Mouse (Mus musculus) heart, embryonic 11.5 days (tissue): Measurements from ENCODE around the gene Olfr765. TPM values are rescaled to one million over a fixed set of nuclear protein-coding genes. Genes with fewer than 3 reads are reported as not detected.
"Not testable (repeated sequence)": the region's sequence is repeated elsewhere in the genome, so short reads cannot be mapped to it uniquely, and the experiment has no call there.

Source experiments
- ATAC-seq: fragments of 200-750 bp; cut with Nextera tagmentation; replicated peaks from 2 replicates; pipeline ENCODE4 v1.8.0; 2017; ENCODE audit warnings: moderate library complexity; ENCODE audit not compliant: insufficient number of reproducible peaks, low FRiP score, low TSS enrichment
- H3K27ac ChIP-seq: fragments of 300-500 bp; sonication (generic); 2 replicates; pipeline ENCODE4 v1.5.1; 2014; ENCODE audit warnings: mild to moderate bottlenecking, low read depth, low read length
- H3K27me3 ChIP-seq: fragments of 300-500 bp; sonication (generic); 2 replicates; pipeline ENCODE4 v1.6.1; 2014; ENCODE audit warnings: mild to moderate bottlenecking, low read length, mixed read lengths; ENCODE audit not compliant: control insufficient read depth, insufficient read depth
- H3K36me3 ChIP-seq: fragments of 300-500 bp; sonication (generic); 2 replicates; pipeline ENCODE4 v1.6.1; 2014; ENCODE audit warnings: mild to moderate bottlenecking, low read length, moderate library complexity, mixed read lengths; ENCODE audit not compliant: control insufficient read depth, insufficient read depth
- H3K4me1 ChIP-seq: fragments of 300-500 bp; sonication (generic); 2 replicates; pipeline ENCODE4 v1.6.1; 2014; ENCODE audit warnings: low read length; ENCODE audit not compliant: control insufficient read depth, insufficient read depth
- H3K4me2 ChIP-seq: fragments of 300-500 bp; sonication (generic); 2 replicates; pipeline ENCODE4 v1.6.1; 2014; ENCODE audit warnings: mild to moderate bottlenecking, moderate library complexity
- H3K4me3 ChIP-seq: fragments of 300-500 bp; sonication (generic); 2 replicates; pipeline ENCODE4 v1.5.1; 2014; ENCODE audit warnings: low read depth, low read length
- H3K9ac ChIP-seq: fragments of 300-500 bp; sonication (generic); 2 replicates; pipeline ENCODE4 v1.6.1; 2014; ENCODE audit warnings: mild to moderate bottlenecking, low read depth, low read length, moderate library complexity
- H3K9me3 ChIP-seq: fragments of 300-500 bp; sonication (generic); replicated peaks from 2 replicates; pipeline ENCODE4 v1.6.1; 2016; ENCODE audit warnings: low read length; ENCODE audit not compliant: control insufficient read depth
- WGBS: fragments of 180-500 bp; shearing (Covaris S2); extraction: QIAGEN DNeasy Blood & Tissue Kit; methylation state at CpG from one replicate; pipeline ENCODE4 v1.1.7; 2014; ENCODE audit not compliant: insufficient replicate concordance; 5-methylcytosine and 5-hydroxymethylcytosine counted together
- polyA plus RNA-seq: library from polyadenylated mRNA; unstranded; fragments of >200 nt; fragmentation: Nextera tagmentation; extraction: Ambion mirVana; gene quantifications from 2 replicates; pipeline ENCODE4 v1.2.1, GENCODE M21; 2014

Olfr765 gene
- not detected in 2 replicates for polyA plus RNA-seq

- not testable (repeated sequence) for H3K4me1 ChIP-seq, H3K9ac ChIP-seq, H3K9me3 ChIP-seq, H3K4me2 ChIP-seq, H3K36me3 ChIP-seq, H3K4me3 ChIP-seq, H3K27me3 ChIP-seq, ATAC-seq, H3K27ac ChIP-seq
These were observed at the start of gene Olfr765 for GRCm38 (mm10) chr10:129049898-129050297. Gene Olfr765 (minus strand): TSS chr10:129049998.

- no peaks in the 10 kb centered on the region for H3K9me3 ChIP-seq
- no peak within 1 kb of the TSS for H3K4me2 ChIP-seq
- no peak within 1 kb of the TSS for H3K4me3 ChIP-seq
- no peaks in the 10 kb centered on the region for H3K36me3 ChIP-seq
- WGBS: 76% methylated on average over 1 of the region's 1 CpGs
- H3K27ac ChIP-seq: no peak within 1 kb of the TSS
- H3K4me1 ChIP-seq: no peaks in the 10 kb centered on the region
- no peak within 1 kb of the TSS for H3K9ac ChIP-seq
- H3K27me3 ChIP-seq: no peaks in the 10 kb centered on the region
- ATAC-seq: no peak
These were observed 49.5 kb upstream of the Olfr765 start, which contains the start of gene Olfr768 for GRCm38 (mm10) chr10:129099275-129099674. Gene Olfr768 (minus strand): TSS chr10:129099375.

- H3K4me2 ChIP-seq, H3K27ac ChIP-seq, H3K4me3 ChIP-seq, H3K36me3 ChIP-seq, H3K9ac ChIP-seq, ATAC-seq, H3K9me3 ChIP-seq, H3K27me3 ChIP-seq, H3K4me1 ChIP-seq: not testable (repeated sequence)
These were observed 33.0 kb upstream of the Olfr765 start, which contains the start of gene Olfr767 for GRCm38 (mm10) chr10:129082810-129083209. Gene Olfr767 (minus strand): TSS chr10:129082910.

GRCm38 (mm10) chr10:129068877-129069276 is 19.1 kb upstream of the Olfr765 start, which contains the start of gene Olfr766-ps1:
Gene Olfr766-ps1 (minus strand): TSS chr10:129068977.
- Histone ChIP-seq H3K4me1 (no peaks in the 10 kb centered on the region), H3K27ac (no peak within 1 kb of the TSS), H3K36me3 (no peaks in the 10 kb centered on the region), H3K9ac (no peak within 1 kb of the TSS), H3K4me3 (no peak within 1 kb of the TSS), H3K27me3 (no peaks in the 10 kb centered on the region), H3K9me3 (no peaks in the 10 kb centered on the region), H3K4me2 (no peak within 1 kb of the TSS)
- ATAC-seq: no peak
- WGBS: 75% methylated on average over 2 of the region's 2 CpGs

- Histone ChIP-seq H3K27me3 (no peaks in the 10 kb centered on the region), H3K4me2 (no peak within 1 kb of the TSS), H3K27ac (no peak within 1 kb of the TSS), H3K36me3 (no peaks in the 10 kb centered on the region), H3K4me3 (no peak within 1 kb of the TSS), H3K9me3 (no peaks in the 10 kb centered on the region), H3K9ac (no peak within 1 kb of the TSS), H3K4me1 (no peaks in the 10 kb centered on the region)
- ATAC-seq: no peak
- 71% methylated on average over 3 of the region's 3 CpGs for WGBS
These were observed 10.0 kb downstream of the Olfr765 start, which contains the start of gene Olfr764-ps1 for GRCm38 (mm10) chr10:129039796-129040195. Gene Olfr764-ps1 (minus strand): TSS chr10:129039896.

- Histone ChIP-seq H3K27me3 (no peaks in the 10 kb centered on the region), H3K4me1 (no peaks in the 10 kb centered on the region), H3K36me3 (no peaks in the 10 kb centered on the region), H3K9me3 (no peaks in the 10 kb centered on the region), H3K4me2 (no peak overlapping the region), H3K9ac (no peak overlapping the region), H3K4me3 (no peak overlapping the region), H3K27ac (no peak overlapping the region)
- ATAC-seq: no peak
- WGBS: 67% methylated on average over 2 of the region's 2 CpGs
These were observed 21.5 kb downstream of the Olfr765 start for GRCm38 (mm10) chr10:129028343-129028742.

- 55% methylated on average over 3 of the region's 3 CpGs for WGBS
- H3K27me3 ChIP-seq: no peaks in the 10 kb centered on the region
- no peak overlapping the region for H3K4me2 ChIP-seq
- H3K9me3 ChIP-seq: no peaks in the 10 kb centered on the region
- no peak overlapping the region for H3K4me3 ChIP-seq
- no peak overlapping the region for H3K9ac ChIP-seq
- ATAC-seq: no peak
- H3K27ac ChIP-seq: no peak overlapping the region
- no peaks in the 10 kb centered on the region for H3K36me3 ChIP-seq
- no peaks in the 10 kb centered on the region for H3K4me1 ChIP-seq
These were observed 23.7 kb downstream of the Olfr765 start for GRCm38 (mm10) chr10:129026018-129026662.

- ATAC-seq: no peak
- no peak overlapping the region for H3K9ac ChIP-seq
These were observed 26.5 kb downstream of the Olfr765 start for GRCm38 (mm10) chr10:129023319-129023718.

GRCm38 (mm10) chr10:129014477-129014876 is 35.3 kb downstream of the Olfr765 start:
- Histone ChIP-seq H3K9me3 (no peaks in the 10 kb centered on the region), H3K4me1 (no peaks in the 10 kb centered on the region), H3K4me2 (no peak overlapping the region), H3K36me3 (no peaks in the 10 kb centered on the region), H3K27ac (no peak overlapping the region), H3K4me3 (no peak overlapping the region), H3K27me3 (no peaks in the 10 kb centered on the region), H3K9ac (no peak overlapping the region)
- no peak for ATAC-seq

More at GRCm38 (mm10) chr10:129023319-129023718, 26.5 kb downstream of the Olfr765 start:
- Histone ChIP-seq H3K27ac (no peak overlapping the region), H3K9me3 (no peaks in the 10 kb centered on the region), H3K4me1 (no peaks in the 10 kb centered on the region), H3K27me3 (no peaks in the 10 kb centered on the region), H3K36me3 (no peaks in the 10 kb centered on the region), H3K4me3 (no peak overlapping the region), H3K4me2 (no peak overlapping the region)
